Mouse (Mus musculus) intestine, embryonic 16.5 days (tissue): ENCODE results near the gene Gm5485. TPM values are rescaled to one million over a fixed set of nuclear protein-coding genes. Genes with fewer than 3 reads are reported as not detected.

ENCODE experiments used
- ATAC-seq: fragments of 200-750 bp; cut with Nextera tagmentation; 2 replicates; pipeline ENCODE4 v1.8.0; 2017; ENCODE audit warnings: moderate TSS enrichment, moderate library complexity
- H3K27ac ChIP-seq: fragments of 300-500 bp; sonication (generic); 2 replicates; pipeline ENCODE4 v1.5.1; 2014; ENCODE audit warnings: mild to moderate bottlenecking, low read length
- H3K27me3 ChIP-seq: fragments of 300-500 bp; sonication (generic); replicated peaks from 2 replicates; pipeline ENCODE4 v1.6.1; 2014; ENCODE audit warnings: low read length, control low read depth, mixed read lengths; ENCODE audit not compliant: control insufficient read depth, insufficient read depth
- H3K36me3 ChIP-seq: fragments of 300-500 bp; sonication (generic); 2 replicates; pipeline ENCODE4 v1.6.1; 2014; ENCODE audit warnings: low read length, control low read depth; ENCODE audit not compliant: control insufficient read depth, insufficient read depth
- H3K4me1 ChIP-seq: fragments of 300-500 bp; sonication (generic); 2 replicates; pipeline ENCODE4 v1.6.1; 2014; ENCODE audit warnings: low read length, control low read depth, mixed read lengths; ENCODE audit not compliant: control insufficient read depth, insufficient read depth
- H3K4me2 ChIP-seq: fragments of 300-500 bp; sonication (generic); 2 replicates; pipeline ENCODE4 v1.6.1; 2014; ENCODE audit warnings: low read depth, low read length, control low read depth
- H3K4me3 ChIP-seq: fragments of 300-500 bp; sonication (generic); 2 replicates; pipeline ENCODE4 v1.5.1; 2014; ENCODE audit warnings: mild to moderate bottlenecking, low read length
- H3K9ac ChIP-seq: fragments of 300-500 bp; sonication (generic); 2 replicates; pipeline ENCODE4 v1.6.1; 2014; ENCODE audit warnings: low read depth, low read length
- H3K9me3 ChIP-seq: fragments of 300-500 bp; sonication (generic); 2 replicates; pipeline ENCODE4 v1.6.1; 2016; ENCODE audit warnings: low read length, control low read depth; ENCODE audit not compliant: control insufficient read depth
- WGBS: fragments of 180-500 bp; shearing (Covaris S2); extraction: QIAGEN DNeasy Blood & Tissue Kit; methylation state at CpG from one replicate; pipeline ENCODE4 v1.1.7; 2014; 5-methylcytosine and 5-hydroxymethylcytosine counted together
- polyA plus RNA-seq: library from polyadenylated mRNA; unstranded; fragments of >200 nt; fragmentation: Nextera tagmentation; extraction: Ambion mirVana; gene quantifications from 2 replicates; pipeline ENCODE4 v1.2.1, GENCODE M21; 2015

Gm5485 gene
- polyA plus RNA-seq, 1 experiment from 2014 or later, result 1.4 TPM

GRCm38 (mm10) chr16:48386982-48387381 is 25.2 kb downstream of the Gm5485 start:
- Histone ChIP-seq H3K4me3 (no peak overlapping the region), H3K9ac (no peak overlapping the region), H3K36me3 (no peaks in the 10 kb centered on the region), H3K4me1 (no peaks in the 10 kb centered on the region), H3K27ac (no peak overlapping the region), H3K4me2 (no peak overlapping the region), H3K9me3 (no peaks in the 10 kb centered on the region), H3K27me3 (no peaks in the 10 kb centered on the region)
- WGBS, result 77% methylated on average over 2 of the region's 2 CpGs
- ATAC-seq, result no peak

GRCm38 (mm10) chr16:48383582-48384257 is 28.5 kb downstream of the Gm5485 start:
- Histone ChIP-seq H3K4me3 (no peak overlapping the region), H3K9ac (no peak overlapping the region), H3K9me3 (no peaks in the 10 kb centered on the region), H3K4me1 (no peaks in the 10 kb centered on the region), H3K27me3 (no peaks in the 10 kb centered on the region), H3K36me3 (no peaks in the 10 kb centered on the region), H3K4me2 (no peak overlapping the region), H3K27ac (no peak overlapping the region)
- ATAC-seq, result no peak
- 85% methylated on average over 3 of the region's 3 CpGs for WGBS

- 90% methylated on average over 7 of the region's 7 CpGs for WGBS
- Histone ChIP-seq H3K4me3 (no peak overlapping the region), H3K27me3 (no peaks in the 10 kb centered on the region), H3K9ac (no peak overlapping the region), H3K36me3 (no peaks in the 10 kb centered on the region), H3K27ac (no peak overlapping the region), H3K4me1 (no peaks in the 10 kb centered on the region), H3K9me3 (no peaks in the 10 kb centered on the region), H3K4me2 (no peak overlapping the region)
- ATAC-seq, result no peak
These were observed 38.3 kb downstream of the Gm5485 start for GRCm38 (mm10) chr16:48373711-48374485.

- Histone ChIP-seq H3K4me2 (no peak overlapping the region), H3K9ac (no peak overlapping the region), H3K36me3 (no peaks in the 10 kb centered on the region), H3K27me3 (no peaks in the 10 kb centered on the region), H3K4me3 (no peak overlapping the region), H3K27ac (no peak overlapping the region), H3K9me3 (no peaks in the 10 kb centered on the region), H3K4me1 (no peaks in the 10 kb centered on the region)
- no peak for ATAC-seq
- WGBS, result 61% methylated on average over 6 of the region's 6 CpGs
These were observed 39.8 kb downstream of the Gm5485 start for GRCm38 (mm10) chr16:48372461-48372860.

GRCm38 (mm10) chr16:48368096-48368495 is 44.1 kb downstream of the Gm5485 start:
- no peaks in the 10 kb centered on the region for H3K27me3 ChIP-seq
- H3K9ac ChIP-seq, result no peak overlapping the region
- no peaks in the 10 kb centered on the region for H3K4me1 ChIP-seq
- WGBS, result 91% methylated on average over 2 of the region's 2 CpGs
- no peak overlapping the region for H3K4me2 ChIP-seq
- ATAC-seq, result no peak
- no peaks in the 10 kb centered on the region for H3K9me3 ChIP-seq
- H3K4me3 ChIP-seq, result no peak overlapping the region
- H3K36me3 ChIP-seq, result no peaks in the 10 kb centered on the region
- H3K27ac ChIP-seq, result no peak overlapping the region

- Histone ChIP-seq H3K4me1 (no peaks in the 10 kb centered on the region), H3K4me2 (no peak overlapping the region), H3K4me3 (no peak overlapping the region), H3K27ac (no peak overlapping the region), H3K36me3 (no peaks in the 10 kb centered on the region), H3K9ac (no peak overlapping the region), H3K9me3 (no peaks in the 10 kb centered on the region), H3K27me3 (no peaks in the 10 kb centered on the region)
- no peak for ATAC-seq
- 93% methylated on average over 5 of the region's 5 CpGs for whole genome bisulfite sequencing
These were observed 45.4 kb downstream of the Gm5485 start for GRCm38 (mm10) chr16:48366801-48367200.

GRCm38 (mm10) chr16:48360887-48361286 is 51.3 kb downstream of the Gm5485 start:
- Histone ChIP-seq H3K9ac (no peak overlapping the region), H3K27ac (no peak overlapping the region), H3K4me1 (no peaks in the 10 kb centered on the region), H3K27me3 (no peaks in the 10 kb centered on the region), H3K4me3 (no peak overlapping the region), H3K9me3 (no peaks in the 10 kb centered on the region), H3K36me3 (no peaks in the 10 kb centered on the region), H3K4me2 (no peak overlapping the region)
- WGBS, result 89% methylated on average over 12 of the region's 12 CpGs
- ATAC-seq, result no peak

GRCm38 (mm10) chr16:48356417-48356816 is 55.8 kb downstream of the Gm5485 start:
- no peak overlapping the region for H3K4me2 ChIP-seq
- H3K27me3 ChIP-seq, result no peaks in the 10 kb centered on the region
- no peak overlapping the region for H3K9ac ChIP-seq
- no peak for ATAC-seq
- no peaks in the 10 kb centered on the region for H3K36me3 ChIP-seq
- no peaks in the 10 kb centered on the region for H3K4me1 ChIP-seq
- no peaks in the 10 kb centered on the region for H3K9me3 ChIP-seq
- no peak overlapping the region for H3K27ac ChIP-seq
- no peak overlapping the region for H3K4me3 ChIP-seq
- WGBS, result 75% methylated on average over 1 of the region's 1 CpGs

GRCm38 (mm10) chr16:48355716-48356115 is 56.5 kb downstream of the Gm5485 start:
- ATAC-seq, result no peak
- no peaks in the 10 kb centered on the region for H3K27me3 ChIP-seq
- H3K4me1 ChIP-seq, result no peaks in the 10 kb centered on the region
- H3K4me3 ChIP-seq, result no peak overlapping the region
- no peak overlapping the region for H3K9ac ChIP-seq
- no peaks in the 10 kb centered on the region for H3K9me3 ChIP-seq
- H3K4me2 ChIP-seq, result no peak overlapping the region
- WGBS, result 83% methylated on average over 5 of the region's 5 CpGs
- H3K36me3 ChIP-seq, result no peaks in the 10 kb centered on the region
- H3K27ac ChIP-seq, result no peak overlapping the region
